Mouse (Mus musculus): ENCODE measurements around the gene Dapk2. TPM values are rescaled to one million over a fixed set of nuclear protein-coding genes. Genes with fewer than 3 reads are reported as not detected.

Gene Dapk2
- polyA plus RNA-seq, 1 experiment from 2014 or later = 20.5 TPM

- H3K36me3 ChIP-seq = no peaks in the 10 kb centered on the region
- no peak overlapping the region for H3K4me3 ChIP-seq (replicated peaks)
- no peaks in the 10 kb centered on the region for H3K9me3 ChIP-seq (replicated peaks)
- DNase-seq = no peak
- no peak overlapping the region for H3K9ac ChIP-seq
- H3K4me2 ChIP-seq = no peak overlapping the region
- H3K27ac ChIP-seq = peak overlapping the region; percentile 16; the same call in 1 of the 2 replicates
- no peaks in the 10 kb centered on the region for H3K27me3 ChIP-seq
- ATAC-seq (ENCODE audit: low read depth) = no peak
- H3K4me1 ChIP-seq (replicated peaks) = peaks cover 78% of the 10 kb centered on the region
- WGBS (ENCODE audit: insufficient replicate concordance) = 69% methylated on average over 1 of the region's 1 CpGs
These were observed 31.0 kb downstream of the Dapk2 start for GRCm38 (mm10) chr9:66189026-66189425.

GRCm38 (mm10) chr9:66194003-66194402, 36.0 kb downstream of the Dapk2 start:
- Histone ChIP-seq H3K9me3 (replicated peaks) (no peaks in the 10 kb centered on the region), H3K4me3 (replicated peaks) (no peak overlapping the region), H3K4me2 (peak overlapping the region; percentile 38; the same call in 1 of the 2 replicates), H3K4me1 (replicated peaks) (peaks cover 64% of the 10 kb centered on the region), H3K27ac (peak overlapping the region; percentile 86), H3K36me3 (no peaks in the 10 kb centered on the region), H3K27me3 (no peaks in the 10 kb centered on the region), H3K9ac (peak overlapping the region; percentile 55)
- peak; percentile 48 for DNase-seq
- ATAC-seq (ENCODE audit: low read depth) = peak; percentile 92
- 13% methylated on average over 3 of the region's 3 CpGs for WGBS (ENCODE audit: insufficient replicate concordance)

GRCm38 (mm10) chr9:66196561-66196960, 38.5 kb downstream of the Dapk2 start:
- Histone ChIP-seq H3K4me3 (replicated peaks) (no peak overlapping the region), H3K4me1 (replicated peaks) (peaks cover 81% of the 10 kb centered on the region), H3K4me2 (no peak overlapping the region), H3K27ac (no peak overlapping the region), H3K9me3 (replicated peaks) (no peaks in the 10 kb centered on the region), H3K27me3 (no peaks in the 10 kb centered on the region), H3K9ac (no peak overlapping the region), H3K36me3 (no peaks in the 10 kb centered on the region)
- no peak for ATAC-seq (ENCODE audit: low read depth)
- DNase-seq = no peak
- WGBS (ENCODE audit: insufficient replicate concordance) = 69% methylated on average over 3 of the region's 3 CpGs

GRCm38 (mm10) chr9:66198533-66198932, 40.5 kb downstream of the Dapk2 start:
- H3K36me3 ChIP-seq = no peaks in the 10 kb centered on the region
- peak overlapping the region; percentile 43; the same call in 1 of the 2 replicates for H3K27ac ChIP-seq
- 84% methylated on average over 1 of the region's 1 CpGs for WGBS (ENCODE audit: insufficient replicate concordance)
- H3K4me2 ChIP-seq = no peak overlapping the region
- H3K9ac ChIP-seq = no peak overlapping the region
- no peak for DNase-seq
- no peak overlapping the region for H3K4me3 ChIP-seq (replicated peaks)
- ATAC-seq (ENCODE audit: low read depth) = no peak
- H3K4me1 ChIP-seq (replicated peaks) = peaks cover 78% of the 10 kb centered on the region
- H3K9me3 ChIP-seq (replicated peaks) = no peaks in the 10 kb centered on the region
- no peaks in the 10 kb centered on the region for H3K27me3 ChIP-seq

GRCm38 (mm10) chr9:66199657-66200410, 41.8 kb downstream of the Dapk2 start:
- Histone ChIP-seq H3K9me3 (replicated peaks) (no peaks in the 10 kb centered on the region), H3K4me1 (replicated peaks) (peaks cover 65% of the 10 kb centered on the region), H3K36me3 (no peaks in the 10 kb centered on the region), H3K9ac (peak overlapping the region; percentile 22; the same call in 1 of the 2 replicates), H3K27me3 (no peaks in the 10 kb centered on the region), H3K27ac (peak overlapping the region; percentile 80), H3K4me3 (replicated peaks) (no peak overlapping the region), H3K4me2 (peak overlapping the region; percentile 31)
- DNase-seq (no peak), ATAC-seq (ENCODE audit: low read depth) (no peak)
- WGBS (ENCODE audit: insufficient replicate concordance) = 78% methylated on average over 14 of the region's 14 CpGs

- WGBS (ENCODE audit: insufficient replicate concordance) = 19% methylated on average over 5 of the region's 5 CpGs
- no peaks in the 10 kb centered on the region for H3K9me3 ChIP-seq (replicated peaks)
- H3K4me1 ChIP-seq (replicated peaks) = peaks cover 59% of the 10 kb centered on the region
- H3K27ac ChIP-seq = peak overlapping the region; percentile 80
- no peak overlapping the region for H3K4me3 ChIP-seq (replicated peaks)
- peak overlapping the region; percentile 22; the same call in 1 of the 2 replicates for H3K9ac ChIP-seq
- H3K4me2 ChIP-seq = peak overlapping the region; percentile 31
- no peaks in the 10 kb centered on the region for H3K36me3 ChIP-seq
- H3K27me3 ChIP-seq = no peaks in the 10 kb centered on the region
- peak; percentile 54 for DNase-seq
- peak; percentile 90 for ATAC-seq (ENCODE audit: low read depth)
These were observed 42.4 kb downstream of the Dapk2 start for GRCm38 (mm10) chr9:66200411-66200789.

- no peak overlapping the region for H3K4me2 ChIP-seq
- H3K4me3 ChIP-seq (replicated peaks) = no peak overlapping the region
- H3K9ac ChIP-seq = peak overlapping the region; percentile 28; the same call in 1 of the 2 replicates
- WGBS (ENCODE audit: insufficient replicate concordance) = 18% methylated on average over 6 of the region's 6 CpGs
- no peaks in the 10 kb centered on the region for H3K27me3 ChIP-seq
- H3K9me3 ChIP-seq (replicated peaks) = no peaks in the 10 kb centered on the region
- H3K36me3 ChIP-seq = no peaks in the 10 kb centered on the region
- ATAC-seq (ENCODE audit: low read depth) (no peak), DNase-seq (no peak)
- peak overlapping the region; percentile 80 for H3K27ac ChIP-seq
- peaks cover 54% of the 10 kb centered on the region for H3K4me1 ChIP-seq (replicated peaks)
These were observed 43.6 kb downstream of the Dapk2 start for GRCm38 (mm10) chr9:66201665-66202064.

- ATAC-seq (ENCODE audit: low read depth) (no peak), DNase-seq (no peak)
- 45% methylated on average over 7 of the region's 7 CpGs for WGBS (ENCODE audit: insufficient replicate concordance)
- peak overlapping the region; percentile 80 for H3K27ac ChIP-seq
- no peak overlapping the region for H3K4me3 ChIP-seq (replicated peaks)
- no peak overlapping the region for H3K4me2 ChIP-seq
- peaks cover 53% of the 10 kb centered on the region for H3K4me1 ChIP-seq (replicated peaks)
- H3K36me3 ChIP-seq = no peaks in the 10 kb centered on the region
- 0 out of 2 replicates have a peak, but pooled peaks cover 3% of the 10 kb centered on the region for H3K27me3 ChIP-seq
- no peaks in the 10 kb centered on the region for H3K9me3 ChIP-seq (replicated peaks)
- H3K9ac ChIP-seq = peak overlapping the region; percentile 28; the same call in 1 of the 2 replicates
These were observed 44.4 kb downstream of the Dapk2 start for GRCm38 (mm10) chr9:66202463-66202862.

GRCm38 (mm10) chr9:66205702-66206101, 47.7 kb downstream of the Dapk2 start:
- ATAC-seq (ENCODE audit: low read depth) (no peak), DNase-seq (no peak)
- Histone ChIP-seq H3K27me3 (0 out of 2 replicates have a peak, but pooled peaks cover 3% of the 10 kb centered on the region), H3K27ac (no peak overlapping the region), H3K4me2 (no peak overlapping the region), H3K9me3 (replicated peaks) (no peaks in the 10 kb centered on the region), H3K4me3 (replicated peaks) (no peak overlapping the region), H3K4me1 (replicated peaks) (peaks cover 42% of the 10 kb centered on the region), H3K9ac (no peak overlapping the region), H3K36me3 (no peaks in the 10 kb centered on the region)
- 82% methylated on average over 9 of the region's 9 CpGs for WGBS (ENCODE audit: insufficient replicate concordance)

- WGBS (ENCODE audit: insufficient replicate concordance) = 42% methylated on average over 5 of the region's 5 CpGs
- no peak overlapping the region for H3K4me3 ChIP-seq (replicated peaks)
- DNase-seq = no peak
- H3K36me3 ChIP-seq = no peaks in the 10 kb centered on the region
- peaks cover 41% of the 10 kb centered on the region for H3K4me1 ChIP-seq (replicated peaks)
- no peak overlapping the region for H3K4me2 ChIP-seq
- 0 out of 2 replicates have a peak, but pooled peaks cover 3% of the 10 kb centered on the region for H3K27me3 ChIP-seq
- no peak overlapping the region for H3K27ac ChIP-seq
- no peak for ATAC-seq (ENCODE audit: low read depth)
- H3K9ac ChIP-seq = no peak overlapping the region
- no peaks in the 10 kb centered on the region for H3K9me3 ChIP-seq (replicated peaks)
These were observed 48.8 kb downstream of the Dapk2 start for GRCm38 (mm10) chr9:66206825-66207224.

- no peak for ATAC-seq (ENCODE audit: low read depth)
- Histone ChIP-seq H3K4me1 (replicated peaks) (peaks cover 64% of the 10 kb centered on the region), H3K9me3 (replicated peaks) (no peaks in the 10 kb centered on the region), H3K4me3 (replicated peaks) (no peak overlapping the region), H3K27ac (peak overlapping the region; percentile 91; the same call in 1 of the 2 replicates), H3K4me2 (no peak overlapping the region), H3K9ac (no peak overlapping the region), H3K36me3 (no peaks in the 10 kb centered on the region), H3K27me3 (0 out of 2 replicates have a peak, but pooled peaks cover 3% of the 10 kb centered on the region)
- no peak for DNase-seq
- 53% methylated on average over 4 of the region's 4 CpGs for WGBS (ENCODE audit: insufficient replicate concordance)
These were observed 53.4 kb downstream of the Dapk2 start for GRCm38 (mm10) chr9:66211420-66211819.
